Mouse (Mus musculus) MEL (cell line): ENCODE measurements around the gene Aif1l.

ENCODE experiments used
- BHLHE40 ChIP-seq: IDR thresholded peaks from 2 replicates; pipeline ENCODE4 v1.6.1; 2012; ENCODE audit warnings: low read depth, mild to moderate bottlenecking, inconsistent platforms, low read length, improper control_type of control experiment, borderline replicate concordance
- CTCF ChIP-seq, 3 experiments: IDR thresholded peaks in 2 of 3; conservative IDR thresholded peaks in 1 of 3; 2 replicates each; pipeline ENCODE4 v1.5.1; 2011 to 2012; ENCODE audit warnings: low read length in 3 of 3, low read depth in 2 of 3, mild to moderate bottlenecking in 2 of 3, improper control_type of control experiment in 1 of 3, inconsistent platforms in 1 of 3, mixed read lengths in 1 of 3, moderate library complexity in 1 of 3; ENCODE audit not compliant: control insufficient read depth in 1 of 3, insufficient read depth in 1 of 3, poor library complexity in 1 of 3, severe bottlenecking in 1 of 3
- EP300 ChIP-seq, 2 experiments: IDR thresholded peaks; 2 replicates each; pipeline ENCODE4 v1.6.1; 2011; ENCODE audit warnings: improper control_type of control experiment in 2 of 2, low read length in 2 of 2, low read depth in 1 of 2, mild to moderate bottlenecking in 1 of 2
- HCFC1 ChIP-seq: IDR thresholded peaks from 2 replicates; pipeline ENCODE4 v1.6.1; 2012; ENCODE audit warnings: low read depth, mild to moderate bottlenecking, inconsistent platforms, low read length, improper control_type of control experiment, moderate library complexity
- POLR2A ChIP-seq, 2 experiments: IDR thresholded peaks; 2 replicates each; pipeline ENCODE4 v1.6.1; 2011 to 2012; ENCODE audit warnings: low read length in 2 of 2, mild to moderate bottlenecking in 2 of 2, control low read depth in 1 of 2, improper control_type of control experiment in 1 of 2, low read depth in 1 of 2, moderate library complexity in 1 of 2; ENCODE audit not compliant: control insufficient read depth in 1 of 2, insufficient read depth in 1 of 2, poor library complexity in 1 of 2
- ZC3H11A ChIP-seq: IDR thresholded peaks from 2 replicates; pipeline ENCODE4 v1.6.1; 2012; ENCODE audit warnings: low read depth, mild to moderate bottlenecking, inconsistent platforms, low read length, improper control_type of control experiment
- ZMIZ1 ChIP-seq: IDR thresholded peaks from 2 replicates; pipeline ENCODE4 v1.6.1; 2012; ENCODE audit warnings: low read depth, mild to moderate bottlenecking, inconsistent platforms, low read length, improper control_type of control experiment, moderate library complexity
- ZNF384 ChIP-seq: IDR thresholded peaks from 2 replicates; pipeline ENCODE4 v1.6.1; 2012; ENCODE audit warnings: low read depth, mild to moderate bottlenecking, inconsistent platforms, low read length, improper control_type of control experiment

- TF ChIP-seq EP300 (IDR thresholded peaks at IDR 0.05; ENCODE audit: low read depth in 1 of 2, low read length in 2 of 2) (no peak), ZNF384 (no peak), HCFC1 (no peak), POLR2A (IDR thresholded peaks at IDR 0.05; ENCODE audit: control insufficient read depth in 1 of 2, insufficient read depth in 1 of 2, low read depth in 1 of 2, low read length in 2 of 2, poor library complexity in 1 of 2) (no peak), BHLHE40 (no peak), ZC3H11A (no peak), CTCF (IDR thresholded peaks at IDR 0.05 in 2 of 3, conservative IDR thresholded peaks at IDR 0.05 in 1 of 3; ENCODE audit: control insufficient read depth in 1 of 3, insufficient read depth in 1 of 3, low read depth in 2 of 3, low read length in 3 of 3, poor library complexity in 1 of 3, severe bottlenecking in 1 of 3) (no peak), ZMIZ1 (no peak)
These were observed 46.1 kb downstream of the Aif1l start for GRCm38 (mm10) chr2:31996060-31996459.
